Mouse (Mus musculus): ENCODE measurements at regions not wholly inside any gene's neighbourhood (a gene's known extent, or its start where the extent isn't known, plus 50 kb on each side); places are given as distances from the start of the nearest gene placed in this dataset.
A peak's percentile ranks its signal among the peaks of the same experiment; 100 is the strongest.

GRCm38 (mm10) chr13:101527691-101528090 lies 240.3 kb downstream of the Pik3r1 start:
- no peaks in the 10 kb centered on the region for H3K36me3 ChIP-seq (ENCODE audit: control insufficient read depth, insufficient read depth, low read length)
- H3K4me3 ChIP-seq (replicated peaks; ENCODE audit: low read length): no peak overlapping the region
- H3K4me2 ChIP-seq (ENCODE audit: low read depth, low read length): no peak overlapping the region
- 79% methylated on average over 5 of the region's 5 CpGs for WGBS
- no peaks in the 10 kb centered on the region for H3K9me3 ChIP-seq (replicated peaks; ENCODE audit: control insufficient read depth, low read length)
- ATAC-seq (ENCODE audit: insufficient read depth, low FRiP score): no peak
- no peaks in the 10 kb centered on the region for H3K4me1 ChIP-seq (ENCODE audit: control insufficient read depth, insufficient read depth, low read length)
- H3K27ac ChIP-seq (ENCODE audit: low read length): no peak overlapping the region
- H3K9ac ChIP-seq (ENCODE audit: low read length): no peak overlapping the region
- H3K27me3 ChIP-seq (ENCODE audit: control insufficient read depth, insufficient read depth, low read length): no peaks in the 10 kb centered on the region

GRCm38 (mm10) chr13:101524781-101525180 lies 243.2 kb downstream of the Pik3r1 start:
- 88% methylated on average over 3 of the region's 3 CpGs for WGBS
- Histone ChIP-seq H3K4me3 (replicated peaks; ENCODE audit: low read length) (no peak overlapping the region), H3K4me2 (ENCODE audit: low read depth, low read length) (no peak overlapping the region), H3K9ac (ENCODE audit: low read length) (no peak overlapping the region), H3K9me3 (replicated peaks; ENCODE audit: control insufficient read depth, low read length) (no peaks in the 10 kb centered on the region), H3K4me1 (ENCODE audit: control insufficient read depth, insufficient read depth, low read length) (no peaks in the 10 kb centered on the region), H3K36me3 (ENCODE audit: control insufficient read depth, insufficient read depth, low read length) (no peaks in the 10 kb centered on the region), H3K27me3 (ENCODE audit: control insufficient read depth, insufficient read depth, low read length) (no peaks in the 10 kb centered on the region), H3K27ac (ENCODE audit: low read length) (no peak overlapping the region)
- ATAC-seq (ENCODE audit: insufficient read depth, low FRiP score): no peak

- Histone ChIP-seq H3K9me3 (replicated peaks; ENCODE audit: control insufficient read depth, low read length) (no peaks in the 10 kb centered on the region), H3K4me3 (replicated peaks; ENCODE audit: low read length) (no peak overlapping the region), H3K27me3 (ENCODE audit: control insufficient read depth, insufficient read depth, low read length) (no peaks in the 10 kb centered on the region), H3K9ac (ENCODE audit: low read length) (no peak overlapping the region), H3K4me2 (ENCODE audit: low read depth, low read length) (no peak overlapping the region), H3K27ac (ENCODE audit: low read length) (no peak overlapping the region), H3K4me1 (ENCODE audit: control insufficient read depth, insufficient read depth, low read length) (no peaks in the 10 kb centered on the region), H3K36me3 (ENCODE audit: control insufficient read depth, insufficient read depth, low read length) (no peaks in the 10 kb centered on the region)
- no peak for ATAC-seq (ENCODE audit: insufficient read depth, low FRiP score)
- 85% methylated on average over 3 of the region's 3 CpGs for WGBS
Observed at GRCm38 (mm10) chr13:101524223-101524622, 243.8 kb downstream of the Pik3r1 start.

GRCm38 (mm10) chr13:101523492-101523891 lies 244.5 kb downstream of the Pik3r1 start:
- no peak overlapping the region for H3K9ac ChIP-seq (ENCODE audit: low read length)
- H3K27me3 ChIP-seq (ENCODE audit: control insufficient read depth, insufficient read depth, low read length): no peaks in the 10 kb centered on the region
- H3K9me3 ChIP-seq (replicated peaks; ENCODE audit: control insufficient read depth, low read length): no peaks in the 10 kb centered on the region
- WGBS: 74% methylated on average over 3 of the region's 3 CpGs
- no peak overlapping the region for H3K4me2 ChIP-seq (ENCODE audit: low read depth, low read length)
- H3K36me3 ChIP-seq (ENCODE audit: control insufficient read depth, insufficient read depth, low read length): no peaks in the 10 kb centered on the region
- H3K4me1 ChIP-seq (ENCODE audit: control insufficient read depth, insufficient read depth, low read length): no peaks in the 10 kb centered on the region
- no peak for ATAC-seq (ENCODE audit: insufficient read depth, low FRiP score)
- no peak overlapping the region for H3K4me3 ChIP-seq (replicated peaks; ENCODE audit: low read length)
- H3K27ac ChIP-seq (ENCODE audit: low read length): no peak overlapping the region

- 67% methylated on average over 2 of the region's 2 CpGs for WGBS
Observed at GRCm38 (mm10) chr13:101522597-101522996, 245.4 kb downstream of the Pik3r1 start.

GRCm38 (mm10) chr13:101513354-101513753 lies 254.7 kb downstream of the Pik3r1 start:
- 60% methylated on average over 3 of the region's 3 CpGs for WGBS
- no peak for ATAC-seq (ENCODE audit: insufficient read depth, low FRiP score)
- H3K27me3 ChIP-seq (ENCODE audit: control insufficient read depth, insufficient read depth, low read length): no peaks in the 10 kb centered on the region
- H3K27ac ChIP-seq (ENCODE audit: low read length): no peak overlapping the region
- H3K4me2 ChIP-seq (ENCODE audit: low read depth, low read length): no peak overlapping the region
- H3K9ac ChIP-seq (ENCODE audit: low read length): no peak overlapping the region
- H3K36me3 ChIP-seq (ENCODE audit: control insufficient read depth, insufficient read depth, low read length): no peaks in the 10 kb centered on the region
- peaks cover 3% of the 10 kb centered on the region; the same call in 1 of the 2 replicates for H3K9me3 ChIP-seq (replicated peaks; ENCODE audit: control insufficient read depth, low read length)
- no peak overlapping the region for H3K4me3 ChIP-seq (replicated peaks; ENCODE audit: low read length)
- peaks cover 2% of the 10 kb centered on the region for H3K4me1 ChIP-seq (ENCODE audit: control insufficient read depth, insufficient read depth, low read length)

More at GRCm38 (mm10) chr13:101522597-101522996, 245.4 kb downstream of the Pik3r1 start:
- no peaks in the 10 kb centered on the region for H3K9me3 ChIP-seq (replicated peaks; ENCODE audit: control insufficient read depth, low read length)
- H3K9ac ChIP-seq (ENCODE audit: low read length): no peak overlapping the region
- H3K4me3 ChIP-seq (replicated peaks; ENCODE audit: low read length): no peak overlapping the region
- H3K27ac ChIP-seq (ENCODE audit: low read length): peak overlapping the region; percentile 51; the same call in 1 of the 2 replicates
- no peak overlapping the region for H3K4me2 ChIP-seq (ENCODE audit: low read depth, low read length)
- ATAC-seq (ENCODE audit: insufficient read depth, low FRiP score): peak; percentile 50; the same call in 1 of the 2 replicates
- H3K36me3 ChIP-seq (ENCODE audit: control insufficient read depth, insufficient read depth, low read length): no peaks in the 10 kb centered on the region
- no peaks in the 10 kb centered on the region for H3K4me1 ChIP-seq (ENCODE audit: control insufficient read depth, insufficient read depth, low read length)
- no peaks in the 10 kb centered on the region for H3K27me3 ChIP-seq (ENCODE audit: control insufficient read depth, insufficient read depth, low read length)

- H3K36me3 ChIP-seq (ENCODE audit: control insufficient read depth, insufficient read depth, low read length): no peaks in the 10 kb centered on the region
- ATAC-seq (ENCODE audit: insufficient read depth, low FRiP score): no peak
- H3K4me1 ChIP-seq (ENCODE audit: control insufficient read depth, insufficient read depth, low read length): peaks cover 2% of the 10 kb centered on the region
- no peaks in the 10 kb centered on the region for H3K27me3 ChIP-seq (ENCODE audit: control insufficient read depth, insufficient read depth, low read length)
- peak overlapping the region; percentile 31 for H3K27ac ChIP-seq (ENCODE audit: low read length)
- no peaks in the 10 kb centered on the region for H3K9me3 ChIP-seq (replicated peaks; ENCODE audit: control insufficient read depth, low read length)
- no peak overlapping the region for H3K4me2 ChIP-seq (ENCODE audit: low read depth, low read length)
- no peak overlapping the region for H3K9ac ChIP-seq (ENCODE audit: low read length)
- no peak overlapping the region for H3K4me3 ChIP-seq (replicated peaks; ENCODE audit: low read length)
- 53% methylated on average over 1 of the region's 1 CpGs for WGBS
Observed at GRCm38 (mm10) chr13:101509946-101510345, 258.1 kb downstream of the Pik3r1 start.

GRCm38 (mm10) chr13:101508331-101508730 lies 259.7 kb downstream of the Pik3r1 start:
- no peaks in the 10 kb centered on the region for H3K9me3 ChIP-seq (replicated peaks; ENCODE audit: control insufficient read depth, low read length)
- no peak overlapping the region for H3K4me2 ChIP-seq (ENCODE audit: low read depth, low read length)
- H3K36me3 ChIP-seq (ENCODE audit: control insufficient read depth, insufficient read depth, low read length): no peaks in the 10 kb centered on the region
- no peak overlapping the region for H3K4me3 ChIP-seq (replicated peaks; ENCODE audit: low read length)
- H3K27me3 ChIP-seq (ENCODE audit: control insufficient read depth, insufficient read depth, low read length): no peaks in the 10 kb centered on the region
- H3K27ac ChIP-seq (ENCODE audit: low read length): no peak overlapping the region
- no peak for ATAC-seq (ENCODE audit: insufficient read depth, low FRiP score)
- peaks cover 2% of the 10 kb centered on the region for H3K4me1 ChIP-seq (ENCODE audit: control insufficient read depth, insufficient read depth, low read length)
- H3K9ac ChIP-seq (ENCODE audit: low read length): no peak overlapping the region

- Histone ChIP-seq H3K9ac (ENCODE audit: low read length) (no peak overlapping the region), H3K9me3 (replicated peaks; ENCODE audit: control insufficient read depth, low read length) (no peaks in the 10 kb centered on the region), H3K27ac (ENCODE audit: low read length) (no peak overlapping the region), H3K36me3 (ENCODE audit: control insufficient read depth, insufficient read depth, low read length) (no peaks in the 10 kb centered on the region), H3K4me3 (replicated peaks; ENCODE audit: low read length) (no peak overlapping the region), H3K4me1 (ENCODE audit: control insufficient read depth, insufficient read depth, low read length) (peaks cover 2% of the 10 kb centered on the region), H3K4me2 (ENCODE audit: low read depth, low read length) (no peak overlapping the region), H3K27me3 (ENCODE audit: control insufficient read depth, insufficient read depth, low read length) (no peaks in the 10 kb centered on the region)
- ATAC-seq (ENCODE audit: insufficient read depth, low FRiP score): no peak
Observed at GRCm38 (mm10) chr13:101506696-101507095, 261.3 kb downstream of the Pik3r1 start.

GRCm38 (mm10) chr13:101505054-101505453 lies 263.0 kb downstream of the Pik3r1 start:
- Histone ChIP-seq H3K9me3 (replicated peaks; ENCODE audit: control insufficient read depth, low read length) (no peaks in the 10 kb centered on the region), H3K9ac (ENCODE audit: low read length) (no peak overlapping the region), H3K4me2 (ENCODE audit: low read depth, low read length) (no peak overlapping the region), H3K4me1 (ENCODE audit: control insufficient read depth, insufficient read depth, low read length) (peaks cover 2% of the 10 kb centered on the region), H3K36me3 (ENCODE audit: control insufficient read depth, insufficient read depth, low read length) (no peaks in the 10 kb centered on the region), H3K27ac (ENCODE audit: low read length) (no peak overlapping the region), H3K4me3 (replicated peaks; ENCODE audit: low read length) (no peak overlapping the region), H3K27me3 (ENCODE audit: control insufficient read depth, insufficient read depth, low read length) (no peaks in the 10 kb centered on the region)
- 86% methylated on average over 1 of the region's 1 CpGs for WGBS
- no peak for ATAC-seq (ENCODE audit: insufficient read depth, low FRiP score)
